Mouse (Mus musculus) lung, adult 2 months (tissue): ENCODE data around the gene Vdr.

ENCODE experiments used
- CTCF ChIP-seq: fragments of 200-500 bp; IDR thresholded peaks from 2 replicates; pipeline ENCODE4 v1.5.1; 2011; ENCODE audit warnings: mild to moderate bottlenecking, low read length, control low read depth; ENCODE audit not compliant: insufficient read depth
- POLR2A ChIP-seq: fragments of 200-500 bp; IDR thresholded peaks from 2 replicates; pipeline ENCODE4 v1.6.1; 2011; ENCODE audit warnings: low read depth, mild to moderate bottlenecking, control low read depth, low read length, borderline replicate concordance; ENCODE audit errors: extremely low read depth

- no peak for TF ChIP-seq CTCF
- TF ChIP-seq POLR2A = no peak
These were observed 8.8 kb upstream of the Vdr start for GRCm38 (mm10) chr15:97919217-97919616.
